Mouse (Mus musculus) splenic B cell, adult 2 months (primary cell): ENCODE data around the gene Glp2r.

Source experiments
- DNase-seq: peaks from one replicate; pipeline ENCODE4 v3.0.0-alpha.2; 2011; ENCODE audit warnings: low read depth, low spot score
- H3K27me3 ChIP-seq: 2 replicates; pipeline ENCODE4 v1.6.1; 2012; ENCODE audit warnings: mild to moderate bottlenecking, low read length, moderate library complexity, mixed read lengths; ENCODE audit not compliant: control insufficient read depth, poor library complexity, insufficient read depth, severe bottlenecking
- H3K36me3 ChIP-seq: 2 replicates; pipeline ENCODE4 v1.6.1; 2012; ENCODE audit warnings: mild to moderate bottlenecking, low read length, moderate library complexity, mixed read lengths; ENCODE audit not compliant: control insufficient read depth, poor library complexity, insufficient read depth, severe bottlenecking

The Glp2r gene

GRCm38 (mm10) chr11:67756287-67756686, 14.7 kb downstream of the Glp2r start:
- no peaks in the 10 kb centered on the region for H3K27me3 ChIP-seq
- no peak for DNase-seq

GRCm38 (mm10) chr11:67741569-67741968, 29.4 kb downstream of the Glp2r start:
- H3K36me3 ChIP-seq, result no peaks in the 10 kb centered on the region
- no peak for DNase-seq

More at GRCm38 (mm10) chr11:67756287-67756686, 14.7 kb downstream of the Glp2r start:
- H3K36me3 ChIP-seq, result no peaks in the 10 kb centered on the region

GRCm38 (mm10) chr11:67738846-67739490, 32.0 kb downstream of the Glp2r start:
- DNase-seq, result no peak
- Histone ChIP-seq H3K27me3 (no peaks in the 10 kb centered on the region), H3K36me3 (no peaks in the 10 kb centered on the region)

More at GRCm38 (mm10) chr11:67741569-67741968, 29.4 kb downstream of the Glp2r start:
- no peaks in the 10 kb centered on the region for H3K27me3 ChIP-seq

- H3K36me3 ChIP-seq, result no peaks in the 10 kb centered on the region
- no peak for DNase-seq
- H3K27me3 ChIP-seq, result no peaks in the 10 kb centered on the region
These were observed 32.6 kb downstream of the Glp2r start for GRCm38 (mm10) chr11:67738345-67738744.

GRCm38 (mm10) chr11:67734597-67734996, 36.4 kb downstream of the Glp2r start:
- Histone ChIP-seq H3K27me3 (no peaks in the 10 kb centered on the region), H3K36me3 (no peaks in the 10 kb centered on the region)
- DNase-seq, result no peak

GRCm38 (mm10) chr11:67733726-67734125, 37.2 kb downstream of the Glp2r start:
- H3K27me3 ChIP-seq, result no peaks in the 10 kb centered on the region
- DNase-seq, result no peak
- H3K36me3 ChIP-seq, result no peaks in the 10 kb centered on the region

- no peak for DNase-seq
- Histone ChIP-seq H3K36me3 (no peaks in the 10 kb centered on the region), H3K27me3 (no peaks in the 10 kb centered on the region)
These were observed 39.9 kb downstream of the Glp2r start for GRCm38 (mm10) chr11:67731056-67731455.

- Histone ChIP-seq H3K27me3 (no peaks in the 10 kb centered on the region), H3K36me3 (no peaks in the 10 kb centered on the region)
- DNase-seq, result no peak
These were observed 42.2 kb downstream of the Glp2r start for GRCm38 (mm10) chr11:67728726-67729125.

- no peak for DNase-seq
- no peaks in the 10 kb centered on the region for H3K27me3 ChIP-seq
- no peaks in the 10 kb centered on the region for H3K36me3 ChIP-seq
These were observed 43.9 kb downstream of the Glp2r start for GRCm38 (mm10) chr11:67727095-67727494.

- Histone ChIP-seq H3K27me3 (no peaks in the 10 kb centered on the region), H3K36me3 (no peaks in the 10 kb centered on the region)
- no peak for DNase-seq
These were observed 47.5 kb downstream of the Glp2r start for GRCm38 (mm10) chr11:67723231-67724013.

- H3K36me3 ChIP-seq, result no peaks in the 10 kb centered on the region
- DNase-seq, result no peak
These were observed 48.4 kb downstream of the Glp2r start for GRCm38 (mm10) chr11:67722399-67723156.

GRCm38 (mm10) chr11:67721485-67721884, 49.5 kb downstream of the Glp2r start:
- Histone ChIP-seq H3K36me3 (no peaks in the 10 kb centered on the region), H3K27me3 (no peaks in the 10 kb centered on the region)
- no peak for DNase-seq

More at GRCm38 (mm10) chr11:67722399-67723156, 48.4 kb downstream of the Glp2r start:
- H3K27me3 ChIP-seq, result no peaks in the 10 kb centered on the region

- no peak for DNase-seq
- Histone ChIP-seq H3K36me3 (no peaks in the 10 kb centered on the region), H3K27me3 (no peaks in the 10 kb centered on the region)
These were observed 55.6 kb downstream of the Glp2r start for GRCm38 (mm10) chr11:67715382-67715781.

GRCm38 (mm10) chr11:67712976-67713375, 58.0 kb downstream of the Glp2r start:
- Histone ChIP-seq H3K36me3 (no peaks in the 10 kb centered on the region), H3K27me3 (no peaks in the 10 kb centered on the region)
- no peak for DNase-seq
